Mouse (Mus musculus) stomach, embryonic 14.5 days (tissue): Measurements from ENCODE around the gene Mecr. TPM values are rescaled to one million over a fixed set of nuclear protein-coding genes. Genes with fewer than 3 reads are reported as not detected.

Experiments
- ATAC-seq: fragments of 200-750 bp; cut with Nextera tagmentation; 2 replicates; pipeline ENCODE4 v1.8.0; 2017; ENCODE audit warnings: low read depth, moderate TSS enrichment; ENCODE audit not compliant: insufficient number of reproducible peaks, insufficient read depth, low FRiP score
- H3K27ac ChIP-seq: fragments of 300-500 bp; sonication (generic); 2 replicates; pipeline ENCODE4 v1.5.1; 2014; ENCODE audit warnings: mild to moderate bottlenecking, low read length, moderate library complexity, mixed read lengths
- H3K27me3 ChIP-seq: fragments of 300-500 bp; sonication (generic); 2 replicates; pipeline ENCODE4 v1.6.1; 2014; ENCODE audit warnings: low read length, control low read depth, mixed read lengths; ENCODE audit not compliant: control insufficient read depth, insufficient read depth
- H3K36me3 ChIP-seq: fragments of 300-500 bp; sonication (generic); 2 replicates; pipeline ENCODE4 v1.6.1; 2014; ENCODE audit warnings: mild to moderate bottlenecking, control low read depth, low read length, moderate library complexity, mixed read lengths; ENCODE audit not compliant: control insufficient read depth, insufficient read depth
- H3K4me1 ChIP-seq: fragments of 300-500 bp; sonication (generic); 2 replicates; pipeline ENCODE4 v1.6.1; 2014; ENCODE audit warnings: low read length, control low read depth, mixed read lengths; ENCODE audit not compliant: control insufficient read depth, insufficient read depth
- H3K4me2 ChIP-seq: fragments of 300-500 bp; sonication (generic); replicated peaks from 2 replicates; pipeline ENCODE4 v1.6.1; 2014; ENCODE audit warnings: low read depth, low read length, control low read depth
- H3K4me3 ChIP-seq: fragments of 300-500 bp; sonication (generic); 2 replicates; pipeline ENCODE4 v1.5.1; 2014; ENCODE audit warnings: low read depth, low read length, control low read depth
- H3K9ac ChIP-seq: fragments of 300-500 bp; sonication (generic); replicated peaks from 2 replicates; pipeline ENCODE4 v1.6.1; 2014; ENCODE audit warnings: low read depth, mild to moderate bottlenecking, control low read depth, low read length, moderate library complexity, mixed read lengths
- H3K9me3 ChIP-seq: fragments of 300-500 bp; sonication (generic); 2 replicates; pipeline ENCODE4 v1.6.1; 2016; ENCODE audit warnings: low read depth, low read length, control low read depth; ENCODE audit not compliant: control insufficient read depth
- WGBS: fragments of 180-500 bp; shearing (Covaris S2); extraction: QIAGEN DNeasy Blood & Tissue Kit; methylation state at CpG from one replicate; pipeline ENCODE4 v1.1.7; 2014; 5-methylcytosine and 5-hydroxymethylcytosine counted together
- polyA plus RNA-seq: library from polyadenylated mRNA; unstranded; fragments of >200 nt; fragmentation: Nextera tagmentation; extraction: Ambion mirVana; gene quantifications from 2 replicates; pipeline ENCODE4 v1.2.1, GENCODE M21; 2014

Gene Mecr
- polyA plus RNA-seq, 1 experiment from 2014 or later = 47.6 TPM

DNA sequence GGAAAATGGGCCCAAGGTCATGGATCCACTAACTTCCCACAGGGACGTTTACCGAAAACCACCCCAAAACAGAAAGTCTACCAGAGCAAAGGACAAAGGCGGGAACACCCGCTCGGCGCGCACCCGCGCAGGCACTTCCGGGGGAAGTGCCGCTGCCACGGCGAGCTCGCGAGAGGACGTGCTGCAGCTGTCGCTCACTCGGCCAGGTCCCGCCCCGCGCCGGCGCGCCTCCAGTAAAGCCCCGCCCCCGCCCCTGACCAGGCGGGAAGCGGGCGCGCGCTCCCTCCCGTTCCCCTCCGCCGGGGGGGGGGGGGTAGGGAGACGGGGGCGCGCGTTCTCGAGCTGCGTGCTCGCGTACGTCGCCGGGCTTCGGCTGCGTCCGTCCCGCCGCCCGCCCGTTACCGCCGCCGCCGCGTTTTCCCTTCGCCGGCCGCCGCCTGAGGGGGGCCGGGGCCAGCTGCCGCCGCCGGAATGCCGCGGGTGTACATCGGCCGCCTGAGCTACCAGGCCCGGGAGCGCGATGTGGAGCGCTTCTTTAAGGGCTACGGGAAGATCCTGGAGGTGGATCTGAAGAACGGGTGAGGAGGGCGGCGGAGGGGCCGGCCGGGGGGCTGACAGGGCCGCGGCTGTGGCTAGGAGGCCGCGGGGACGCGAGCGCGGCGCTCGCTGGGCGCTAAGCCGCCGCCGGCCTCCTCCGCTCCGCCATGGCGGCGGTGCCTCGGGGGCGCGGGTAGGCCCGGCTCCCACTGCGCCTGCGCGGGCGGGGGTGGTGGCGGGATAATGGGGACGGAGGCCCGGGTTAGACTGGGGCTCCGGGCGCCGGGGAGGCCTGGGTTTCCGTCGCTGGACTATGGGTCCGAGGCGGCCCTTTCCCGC lies 30.3 kb downstream of the Mecr start, which contains the start of gene Srsf4:
TSS of gene Srsf4 (plus strand) at position 325 of the 876 bp plus-strand sequence.
- no peaks in the 10 kb centered on the region for H3K36me3 ChIP-seq
- peak within 1 kb of the TSS; percentile 87 for H3K4me3 ChIP-seq
- no peaks in the 10 kb centered on the region for H3K27me3 ChIP-seq
- H3K4me2 ChIP-seq = peak within 1 kb of the TSS; percentile 67
- H3K4me1 ChIP-seq = peaks cover 22% of the 10 kb centered on the region
- peak; percentile 96 for ATAC-seq
- no peaks in the 10 kb centered on the region for H3K9me3 ChIP-seq
- 1% methylated on average over 88 of the region's 116 CpGs for WGBS
- peak within 1 kb of the TSS; percentile 99 for H3K9ac ChIP-seq
- H3K27ac ChIP-seq = peak within 1 kb of the TSS; percentile 100

DNA sequence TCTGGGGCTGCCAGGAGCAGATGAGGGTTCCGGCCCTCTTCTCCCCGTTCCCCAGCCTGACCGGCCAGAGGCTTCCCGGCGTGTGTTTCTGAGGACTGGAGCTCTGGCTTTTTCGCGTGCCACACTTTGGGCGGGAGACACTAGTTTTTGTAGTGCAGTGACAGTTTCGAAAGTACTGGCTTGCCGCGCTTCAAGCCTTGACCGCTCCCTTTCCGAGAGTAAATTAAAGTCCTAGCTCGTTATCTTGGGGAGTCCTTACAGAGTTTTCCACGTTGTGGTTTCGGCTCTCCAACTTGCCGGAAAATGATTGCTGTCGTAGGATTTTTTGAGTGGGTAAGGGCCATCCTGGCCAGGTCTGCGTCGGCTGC lies 30.9 kb downstream of the Mecr start:
- ATAC-seq = no peak
- under 1% methylated on average over 20 of the region's 20 CpGs for WGBS
- Histone ChIP-seq H3K36me3 (no peaks in the 10 kb centered on the region), H3K9ac (peak overlapping the region; percentile 99), H3K4me1 (peaks cover 22% of the 10 kb centered on the region), H3K27me3 (no peaks in the 10 kb centered on the region), H3K27ac (peak overlapping the region; percentile 100), H3K9me3 (no peaks in the 10 kb centered on the region), H3K4me2 (peak overlapping the region; percentile 67), H3K4me3 (peak overlapping the region; percentile 87)

DNA sequence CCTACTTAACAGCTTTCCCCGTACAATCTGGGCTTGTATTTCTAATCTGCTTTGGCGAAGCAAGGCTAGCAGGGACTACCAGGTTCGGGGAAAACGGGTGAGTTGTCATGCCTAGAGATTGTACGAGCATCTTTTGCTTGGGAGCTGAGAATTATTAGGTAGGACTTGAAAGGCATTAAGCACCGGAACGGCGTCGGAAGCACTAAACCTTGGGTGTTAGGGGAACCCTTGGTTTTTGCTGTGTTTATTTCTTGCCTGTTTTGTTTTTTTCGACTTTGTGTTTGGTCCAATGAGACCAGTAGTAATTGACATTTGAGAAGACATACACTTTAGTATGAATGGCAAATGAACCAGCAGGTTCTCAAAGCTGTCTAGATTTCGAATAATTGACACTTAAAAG lies 31.3 kb downstream of the Mecr start:
- H3K9ac ChIP-seq = peak overlapping the region; percentile 99
- H3K4me3 ChIP-seq = peak overlapping the region; percentile 87
- 4% methylated on average over 11 of the region's 11 CpGs for WGBS
- H3K9me3 ChIP-seq = no peaks in the 10 kb centered on the region
- ATAC-seq = no peak
- peak overlapping the region; percentile 100 for H3K27ac ChIP-seq
- H3K4me1 ChIP-seq = peaks cover 25% of the 10 kb centered on the region
- H3K4me2 ChIP-seq = peak overlapping the region; percentile 67
- H3K27me3 ChIP-seq = no peaks in the 10 kb centered on the region
- no peaks in the 10 kb centered on the region for H3K36me3 ChIP-seq

DNA sequence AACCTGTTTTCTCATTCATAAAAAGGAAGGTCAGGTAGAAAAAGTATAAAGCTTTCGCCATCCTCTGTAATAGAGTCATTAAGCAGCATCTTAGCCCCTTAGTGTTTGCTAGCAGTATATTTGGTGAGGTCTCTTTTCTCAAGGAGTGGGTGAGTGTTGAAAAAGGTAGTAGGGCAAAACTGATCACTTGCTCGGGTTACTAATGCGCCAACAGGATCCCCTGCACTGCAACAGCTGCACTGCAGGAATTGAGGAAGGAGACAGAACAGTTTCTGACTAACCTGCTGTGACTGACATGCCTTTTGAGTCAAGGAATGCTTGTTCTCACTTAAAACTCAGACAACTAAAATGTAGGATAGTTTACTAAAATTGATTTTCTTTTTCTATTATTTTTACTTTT lies 32.0 kb downstream of the Mecr start:
- H3K4me2 ChIP-seq = peak overlapping the region; percentile 67
- H3K9me3 ChIP-seq = no peaks in the 10 kb centered on the region
- no peaks in the 10 kb centered on the region for H3K27me3 ChIP-seq
- ATAC-seq = no peak
- 0 out of 2 replicates have a peak overlapping the region, but pooled peaks have one; percentile 99 for H3K9ac ChIP-seq
- WGBS = 33% methylated on average over 3 of the region's 3 CpGs
- no peak overlapping the region for H3K27ac ChIP-seq
- peak overlapping the region; percentile 87 for H3K4me3 ChIP-seq
- no peaks in the 10 kb centered on the region for H3K36me3 ChIP-seq
- H3K4me1 ChIP-seq = peaks cover 31% of the 10 kb centered on the region

DNA sequence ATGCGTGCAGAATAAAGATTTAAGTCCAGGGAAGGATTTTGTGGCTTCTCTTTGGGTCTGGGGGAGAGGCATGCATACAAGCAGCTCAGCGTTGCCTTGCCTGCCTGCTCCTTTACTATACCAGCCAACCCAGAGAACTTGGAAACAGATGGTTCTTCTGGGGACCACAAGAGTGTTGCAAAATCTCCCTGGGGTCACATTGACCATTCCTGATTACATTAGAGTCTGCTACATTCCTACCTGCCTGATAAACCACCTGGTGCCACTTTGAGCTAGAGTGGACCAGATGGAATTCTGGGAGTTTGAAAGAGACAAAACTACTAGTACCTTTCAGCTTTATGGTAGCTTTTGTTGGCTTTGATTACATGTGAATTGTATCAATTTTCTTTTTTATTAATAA lies 33.6 kb downstream of the Mecr start:
- Histone ChIP-seq H3K27ac (no peak overlapping the region), H3K9me3 (no peaks in the 10 kb centered on the region), H3K4me2 (0 out of 2 replicates have a peak overlapping the region, but pooled peaks have one; percentile 67), H3K4me1 (peaks cover 32% of the 10 kb centered on the region), H3K36me3 (no peaks in the 10 kb centered on the region), H3K4me3 (no peak overlapping the region), H3K9ac (no peak overlapping the region), H3K27me3 (no peaks in the 10 kb centered on the region)
- 57% methylated on average over 2 of the region's 2 CpGs for WGBS
- ATAC-seq = no peak

DNA sequence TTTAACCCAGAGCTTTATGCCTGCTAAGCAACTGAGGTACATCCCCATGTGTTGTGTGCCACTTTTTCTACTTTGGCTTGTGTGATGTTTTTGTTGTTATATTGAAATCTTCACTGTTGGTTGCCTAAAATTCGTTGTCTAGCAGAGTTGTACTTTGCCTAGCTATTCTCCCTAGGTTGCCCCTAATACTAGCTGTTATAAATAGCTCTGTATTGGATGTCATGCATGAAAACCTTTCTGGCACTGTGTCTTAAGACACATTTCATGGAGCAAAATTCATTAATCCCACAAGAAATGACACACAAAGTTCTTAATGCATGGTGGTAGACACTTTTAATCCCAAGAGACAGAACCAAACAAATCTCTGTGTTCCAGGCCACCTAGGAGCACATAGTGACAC lies 36.4 kb downstream of the Mecr start:
- H3K4me1 ChIP-seq = peaks cover 36% of the 10 kb centered on the region
- no peak overlapping the region for H3K4me3 ChIP-seq
- no peaks in the 10 kb centered on the region for H3K9me3 ChIP-seq
- no peak overlapping the region for H3K4me2 ChIP-seq
- H3K9ac ChIP-seq = no peak overlapping the region
- no peak for ATAC-seq
- no peak overlapping the region for H3K27ac ChIP-seq
- H3K36me3 ChIP-seq = no peaks in the 10 kb centered on the region; the same call in 1 of the 2 replicates
- 78% methylated on average over 1 of the region's 1 CpGs for WGBS
- no peaks in the 10 kb centered on the region for H3K27me3 ChIP-seq

DNA sequence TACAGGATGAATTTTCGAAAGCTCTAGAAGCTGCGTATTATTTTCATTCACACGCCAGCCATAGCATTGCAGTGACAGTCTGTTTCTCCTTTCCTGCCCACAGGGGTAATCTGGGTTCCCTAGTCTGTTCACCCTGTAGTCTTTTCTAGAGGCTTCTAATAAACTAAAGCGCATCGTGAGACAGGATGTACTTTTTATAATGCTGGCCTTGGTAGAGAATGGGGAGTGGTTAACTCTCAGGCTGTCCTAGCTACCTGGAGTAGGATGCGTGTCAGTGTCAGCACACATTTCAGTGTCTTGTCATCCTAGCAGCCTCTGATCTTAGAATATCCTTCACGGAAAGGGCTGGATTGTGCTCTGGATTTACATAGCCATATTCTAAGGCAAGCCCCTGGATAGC lies 38.0 kb downstream of the Mecr start:
- H3K27ac ChIP-seq = no peak overlapping the region
- peaks cover 13% of the 10 kb centered on the region; the same call in 1 of the 2 replicates for H3K36me3 ChIP-seq
- no peak overlapping the region for H3K4me2 ChIP-seq
- H3K9ac ChIP-seq = no peak overlapping the region
- peaks cover 25% of the 10 kb centered on the region for H3K4me1 ChIP-seq
- ATAC-seq = no peak
- no peaks in the 10 kb centered on the region for H3K9me3 ChIP-seq
- no peaks in the 10 kb centered on the region for H3K27me3 ChIP-seq
- no peak overlapping the region for H3K4me3 ChIP-seq
- 81% methylated on average over 7 of the region's 7 CpGs for WGBS

DNA sequence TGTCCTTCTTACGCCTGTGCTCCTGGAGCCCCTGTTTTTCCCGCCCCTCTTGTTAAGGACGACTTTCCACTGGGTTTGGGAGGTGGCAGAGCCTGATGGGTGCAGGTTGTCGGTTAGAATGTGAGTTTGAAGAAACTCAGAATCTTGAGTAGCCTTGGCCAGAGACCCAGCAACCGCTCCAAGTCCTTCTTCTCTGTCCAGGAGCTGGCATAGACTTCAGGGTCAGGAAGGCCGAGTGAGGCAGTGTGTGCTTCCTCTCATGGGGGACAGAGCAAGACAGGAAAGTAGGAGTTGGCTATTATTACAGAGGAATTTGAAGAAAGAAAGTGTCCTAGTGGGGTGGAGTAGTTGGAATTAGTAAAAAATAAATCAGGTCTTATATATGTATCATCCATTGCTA lies 40.3 kb downstream of the Mecr start:
- H3K4me1 ChIP-seq = peaks cover 14% of the 10 kb centered on the region; the same call in 1 of the 2 replicates
- H3K4me3 ChIP-seq = no peak overlapping the region
- H3K9ac ChIP-seq = no peak overlapping the region
- H3K27ac ChIP-seq = no peak overlapping the region
- H3K27me3 ChIP-seq = no peaks in the 10 kb centered on the region
- WGBS = 71% methylated on average over 6 of the region's 6 CpGs
- no peak overlapping the region for H3K4me2 ChIP-seq
- peaks cover 16% of the 10 kb centered on the region; the same call in 1 of the 2 replicates for H3K36me3 ChIP-seq
- H3K9me3 ChIP-seq = no peaks in the 10 kb centered on the region
- no peak for ATAC-seq
